Mouse (Mus musculus) liver, embryonic 14.5 days (tissue): ENCODE measurements around the gene Mbd4. TPM values are rescaled to one million over a fixed set of nuclear protein-coding genes. Genes with fewer than 3 reads are reported as not detected.

Experiments used
- ATAC-seq: fragments of 200-750 bp; cut with Nextera tagmentation; 2 replicates; pipeline ENCODE4 v1.8.0; 2017; ENCODE audit warnings: moderate number of reproducible peaks, mild to moderate bottlenecking, moderate library complexity; ENCODE audit not compliant: insufficient read depth
- DNase-seq, 3 experiments: peaks; one replicate each; pipeline ENCODE4 v3.0.0-alpha.2; 2012 to 2013; ENCODE audit warnings: low read depth in 3 of 3, low spot score in 3 of 3
- H3K27ac ChIP-seq: fragments of 300-500 bp; sonication (generic); 2 replicates; pipeline ENCODE4 v1.5.1; 2014; ENCODE audit warnings: moderate library complexity, mild to moderate bottlenecking, control low read depth, inconsistent platforms
- H3K27me3 ChIP-seq: fragments of 300-500 bp; sonication (generic); 2 replicates; pipeline ENCODE4 v1.6.1; 2014; ENCODE audit warnings: mild to moderate bottlenecking, low read length, moderate library complexity; ENCODE audit not compliant: control insufficient read depth, insufficient read depth
- H3K36me3 ChIP-seq: fragments of 300-500 bp; sonication (generic); replicated peaks from 2 replicates; pipeline ENCODE4 v1.6.1; 2014; ENCODE audit warnings: low read depth; ENCODE audit not compliant: control insufficient read depth, insufficient read depth
- H3K4me1 ChIP-seq, 2 experiments: fragments of 200-500 bp in 1 of 2; fragments of 300-500 bp in 1 of 2; sonication (generic) in 1 of 2; replicated peaks; 2 replicates each; pipeline ENCODE4 v1.6.1; 2012 to 2014; ENCODE audit warnings: antibody characterized with exemption in 1 of 2, inconsistent platforms in 1 of 2, low read length in 1 of 2; ENCODE audit not compliant: control insufficient read depth in 2 of 2, insufficient read depth in 2 of 2
- H3K4me2 ChIP-seq: fragments of 300-500 bp; sonication (generic); 2 replicates; pipeline ENCODE4 v1.6.1; 2014; ENCODE audit warnings: low read depth, mild to moderate bottlenecking, control low read depth, moderate library complexity
- H3K4me3 ChIP-seq, 2 experiments: fragments of 200-500 bp in 1 of 2; fragments of 300-500 bp in 1 of 2; sonication (generic) in 1 of 2; 2 replicates each; pipeline ENCODE4 v1.5.1; 2012 to 2014; ENCODE audit warnings: low read depth in 2 of 2, low read length in 2 of 2, mild to moderate bottlenecking in 2 of 2, control low read depth in 1 of 2, inconsistent platforms in 1 of 2, moderate library complexity in 1 of 2; ENCODE audit not compliant: insufficient read depth in 1 of 2
- H3K9ac ChIP-seq: fragments of 300-500 bp; sonication (generic); replicated peaks from 2 replicates; pipeline ENCODE4 v1.6.1; 2014; ENCODE audit warnings: mild to moderate bottlenecking, control low read depth, moderate library complexity
- H3K9me3 ChIP-seq: fragments of 300-500 bp; sonication (generic); 2 replicates; pipeline ENCODE4 v1.6.1; 2016; ENCODE audit warnings: low read length, mixed read lengths; ENCODE audit not compliant: control insufficient read depth
- CTCF ChIP-seq: IDR thresholded peaks from 2 replicates; pipeline ENCODE4 v1.5.1; 2016; ENCODE audit warnings: antibody characterized with exemption, low read depth, control low read depth
- EP300 ChIP-seq: IDR thresholded peaks from 2 replicates; pipeline ENCODE4 v1.6.1; 2016; ENCODE audit warnings: antibody characterized with exemption, low read depth
- WGBS: fragments of 180-500 bp; shearing (Covaris S2); extraction: QIAGEN DNeasy Blood & Tissue Kit; methylation state at CpG from one replicate; pipeline ENCODE4 v1.1.7; 2014; ENCODE audit not compliant: insufficient replicate concordance; 5-methylcytosine and 5-hydroxymethylcytosine counted together
- polyA plus RNA-seq, 2 experiments: library from polyadenylated mRNA; depleted of rRNA in 1 of 2; stranded (reverse) in 1 of 2; unstranded in 1 of 2; fragments of >200 nt; fragmentation: Nextera tagmentation in 1 of 2; extraction: Ambion mirVana in 1 of 2; gene quantifications; 2 replicates each; pipeline versions ENCODE4 v1.2.1 to v1.2.3; 2012 to 2014

Mbd4 gene
- polyA plus RNA-seq, 2 experiments, result 5.8 to 6.4 TPM

DNA sequence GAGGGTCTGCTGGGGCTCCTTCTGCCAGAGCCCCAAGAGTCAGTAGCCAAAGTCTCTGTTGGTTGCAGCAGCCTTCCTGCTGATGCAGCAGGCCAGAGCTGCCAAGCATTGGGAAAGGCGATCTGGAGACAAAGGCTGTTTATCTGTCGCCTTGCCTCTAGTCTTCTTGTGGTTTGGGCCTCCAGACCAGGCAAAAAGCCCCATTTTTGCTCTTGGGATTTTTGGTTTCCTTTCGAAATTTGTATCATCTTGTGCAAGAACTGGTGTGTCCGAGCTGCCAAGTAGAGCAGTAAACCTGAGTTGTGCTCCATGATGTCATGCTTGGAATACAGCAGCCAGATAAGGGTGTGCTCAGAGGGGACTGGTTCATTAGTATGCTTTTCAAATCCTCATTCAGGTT, 43.9 kb upstream of the Mbd4 start:
- 34% methylated on average over 4 of the region's 4 CpGs for WGBS
- no peak for TF ChIP-seq CTCF
- TF ChIP-seq EP300, result no peak
- Histone ChIP-seq H3K4me2 (no peak overlapping the region), H3K9me3 (no peaks in the 10 kb centered on the region), H3K4me3 (no peak overlapping the region), H3K4me1 (no peaks in the 10 kb centered on the region; a peak in 1 of 4 replicates), H3K27ac (no peak overlapping the region), H3K27me3 (no peaks in the 10 kb centered on the region), H3K9ac (no peak overlapping the region), H3K36me3 (no peaks in the 10 kb centered on the region)
- DNase-seq (no peak), ATAC-seq (no peak)

DNA sequence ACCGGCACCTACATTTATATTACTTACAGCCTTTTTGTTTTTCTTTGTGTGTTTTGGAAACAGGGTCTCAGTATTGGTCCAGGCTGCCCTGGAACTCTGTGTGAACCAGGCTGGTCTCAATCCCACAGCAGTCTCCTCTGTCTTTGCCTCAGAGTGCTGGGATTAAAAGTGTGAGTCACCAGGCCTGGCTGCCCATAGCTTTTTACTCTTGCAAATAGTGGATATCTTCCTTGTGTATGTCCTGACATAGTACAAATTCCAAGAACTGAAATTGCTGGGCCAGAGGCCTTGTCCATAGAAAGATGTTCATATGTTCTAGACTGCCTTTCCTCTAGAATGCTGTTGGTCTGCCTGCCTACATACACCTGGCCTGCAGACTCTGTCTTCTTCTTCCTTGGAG, 43.2 kb upstream of the Mbd4 start:
- H3K4me2 ChIP-seq, result no peak overlapping the region
- H3K9ac ChIP-seq, result no peak overlapping the region
- WGBS, result 77% methylated on average over 1 of the region's 1 CpGs
- H3K27ac ChIP-seq, result no peak overlapping the region
- H3K27me3 ChIP-seq, result no peaks in the 10 kb centered on the region
- TF ChIP-seq CTCF, result no peak
- TF ChIP-seq EP300, result no peak
- no peak for ATAC-seq
- no peaks in the 10 kb centered on the region for H3K9me3 ChIP-seq
- no peak for DNase-seq
- H3K4me1 ChIP-seq, result no peaks in the 10 kb centered on the region; a peak in 1 of 4 replicates
- no peak overlapping the region for H3K4me3 ChIP-seq
- H3K36me3 ChIP-seq, result no peaks in the 10 kb centered on the region

DNA sequence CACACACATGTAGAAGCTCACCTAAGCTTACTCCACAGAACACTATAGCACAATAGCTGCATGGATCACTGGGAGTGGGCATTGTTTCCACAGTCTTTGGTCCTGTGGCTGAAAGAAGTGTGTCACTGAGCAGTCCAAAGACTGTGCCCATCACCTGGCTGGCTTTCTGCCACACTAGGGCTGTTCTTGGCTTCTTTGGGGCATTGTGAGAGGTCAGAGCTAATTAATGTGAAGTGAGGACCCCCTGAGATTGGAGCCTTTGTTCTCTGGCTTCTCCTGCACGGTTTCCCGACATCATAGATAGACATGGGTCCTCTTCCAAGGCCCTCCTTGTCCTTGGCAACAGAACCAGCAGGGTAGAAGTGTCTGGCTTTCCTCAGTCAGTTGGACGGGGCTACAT, 39.2 kb upstream of the Mbd4 start:
- Histone ChIP-seq H3K27me3 (no peaks in the 10 kb centered on the region), H3K4me2 (no peak overlapping the region), H3K9ac (no peak overlapping the region), H3K4me1 (no peaks in the 10 kb centered on the region), H3K9me3 (no peaks in the 10 kb centered on the region), H3K27ac (no peak overlapping the region), H3K36me3 (no peaks in the 10 kb centered on the region), H3K4me3 (no peak overlapping the region)
- 53% methylated on average over 3 of the region's 3 CpGs for WGBS
- no peak for ATAC-seq
- DNase-seq, result no peak
- TF ChIP-seq CTCF (no peak), EP300 (no peak)

DNA sequence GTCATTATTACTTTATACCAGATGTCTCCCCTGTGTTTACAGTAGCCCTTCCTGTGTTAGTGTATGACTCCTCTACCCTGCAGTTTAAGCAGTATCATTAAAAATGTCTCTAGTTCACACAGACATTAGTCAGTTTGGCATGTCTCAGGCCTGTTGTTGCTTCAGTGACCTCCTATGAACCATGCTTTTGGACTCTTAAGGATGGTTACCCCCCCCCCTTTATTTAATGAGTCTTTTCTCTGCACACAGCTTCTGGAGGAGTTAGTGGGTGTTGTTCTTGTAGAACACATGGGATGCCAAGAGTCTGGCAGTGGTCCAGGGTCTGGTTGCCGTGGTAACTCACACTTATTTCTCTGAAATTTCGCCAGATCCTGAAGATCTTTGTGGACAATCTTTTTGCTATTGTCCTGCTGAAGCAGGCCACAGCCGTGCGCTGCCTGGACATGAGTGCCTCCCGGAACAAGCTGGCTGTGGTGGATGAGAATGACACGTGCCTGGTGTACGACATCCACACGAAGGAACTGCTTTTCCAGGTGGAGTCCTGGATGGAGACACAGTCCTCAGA, 38.4 kb upstream of the Mbd4 start:
- no peaks in the 10 kb centered on the region for H3K9me3 ChIP-seq
- 67% methylated on average over 8 of the region's 8 CpGs for WGBS
- no peaks in the 10 kb centered on the region for H3K27me3 ChIP-seq
- no peak for DNase-seq
- H3K4me2 ChIP-seq, result no peak overlapping the region
- no peak overlapping the region for H3K27ac ChIP-seq
- 0 out of 4 replicates have a peak, but pooled peaks cover 0 to 2% of the 10 kb centered on the region in 2 experiments for H3K4me1 ChIP-seq
- no peak for ATAC-seq
- H3K36me3 ChIP-seq, result no peaks in the 10 kb centered on the region
- no peak overlapping the region for H3K9ac ChIP-seq
- no peak for TF ChIP-seq CTCF
- TF ChIP-seq EP300, result no peak
- no peak overlapping the region for H3K4me3 ChIP-seq

DNA sequence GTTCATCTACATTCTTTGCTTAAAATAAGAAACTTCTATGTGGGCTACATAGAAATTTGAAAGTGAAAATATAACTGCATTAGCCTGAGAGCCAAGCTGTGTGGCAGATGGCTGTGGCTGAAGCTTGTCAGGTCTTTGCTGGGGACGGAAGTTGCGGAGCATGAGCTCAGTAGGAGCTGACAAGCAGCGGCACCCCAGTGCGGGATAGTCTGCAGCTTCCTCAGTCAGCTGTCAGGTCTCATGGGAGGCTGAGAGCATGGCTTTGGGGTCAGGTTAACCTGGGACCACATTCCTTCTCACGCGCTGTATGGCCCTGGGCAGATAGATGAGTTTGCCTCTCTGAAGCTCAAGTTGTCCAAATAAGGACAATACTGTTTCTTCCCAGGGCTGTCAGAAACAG, 37.9 kb upstream of the Mbd4 start:
- H3K27me3 ChIP-seq, result no peaks in the 10 kb centered on the region
- 0 out of 4 replicates have a peak, but pooled peaks cover 0 to 2% of the 10 kb centered on the region in 2 experiments for H3K4me1 ChIP-seq
- H3K27ac ChIP-seq, result no peak overlapping the region
- H3K4me2 ChIP-seq, result no peak overlapping the region
- no peaks in the 10 kb centered on the region for H3K9me3 ChIP-seq
- H3K36me3 ChIP-seq, result no peaks in the 10 kb centered on the region
- ATAC-seq (no peak), DNase-seq (no peak)
- TF ChIP-seq EP300, result no peak
- no peak for TF ChIP-seq CTCF
- WGBS, result 67% methylated on average over 6 of the region's 6 CpGs
- no peak overlapping the region for H3K9ac ChIP-seq
- no peak overlapping the region for H3K4me3 ChIP-seq
